Comparison of ENCODE assay signal across 24 mouse cellular contexts in genomic region chr14:34323576-34324085, GRCm38 (mm10). TPM values are rescaled to one million over a fixed set of nuclear protein-coding genes. Genes with fewer than 3 reads are reported as not detected.
"Had no signal": no experiment of that assay in that cellular context is flagged by ENCODE, and none has a peak within 500 bp of the region (broad histone marks: within the 10 kb centered on the region; RNA-seq: fewer than 3 reads in every experiment).

No protein-coding gene starts in this region.

- H3K4me2 ChIP-seq: kidney, embryonic 15.5 days; limb, embryonic 12.5 days; limb, embryonic 15.5 days; liver, embryonic 13.5 days; lung, embryonic 15.5 days; midbrain, embryonic 11.5 days had no signal

- H3K27ac ChIP-seq: kidney, embryonic 15.5 days; limb, embryonic 12.5 days; limb, embryonic 15.5 days; liver, embryonic 13.5 days; lung, embryonic 15.5 days had no signal

- H3K9ac ChIP-seq: kidney, embryonic 15.5 days; limb, embryonic 12.5 days; limb, embryonic 15.5 days; liver, embryonic 13.5 days; lung, embryonic 15.5 days had no signal

- DNase-seq: kidney, adult 11 months; kidney, adult 8-10 months; kidney, postnatal 10 days; kidney, postnatal 36 days; left cerebral cortex, postnatal 4 days; liver, embryonic 13.5 days; lung, adult 18-20 months; lung, postnatal 14 days; lung, postnatal 4 days; midbrain, embryonic 14.5 days; thymus, adult 18-20 months; thymus, postnatal 14 days; thymus, postnatal 4 days had no signal

- H3K27me3 ChIP-seq: kidney, embryonic 15.5 days; limb, embryonic 12.5 days; limb, embryonic 15.5 days; liver, embryonic 13.5 days; lung, embryonic 15.5 days had no signal

- H3K9me3 ChIP-seq: kidney, embryonic 15.5 days; limb, embryonic 12.5 days; limb, embryonic 15.5 days; liver, embryonic 13.5 days; lung, embryonic 15.5 days had no signal

- H3K4me3 ChIP-seq: kidney, embryonic 15.5 days; limb, embryonic 12.5 days; limb, embryonic 15.5 days; liver, embryonic 13.5 days; lung, embryonic 15.5 days had no signal

- H3K4me1 ChIP-seq: kidney, embryonic 15.5 days; limb, embryonic 12.5 days; limb, embryonic 15.5 days; lung, embryonic 15.5 days had no signal

RNA-seq across cellular contexts. Expression of gene Fam25c, which starts 31.6 kb away (rescaled TPM):
- polyA plus RNA-seq: kidney, embryonic 15.5 days; limb, embryonic 12.5 days; liver, embryonic 13.5 days; lung, embryonic 15.5 days; midbrain, embryonic 11.5 days; midbrain, embryonic 14.5 days; midbrain, postnatal 0 days; neural tube, embryonic 11.5 days; neural tube, embryonic 14.5 days; small intestine, adult 2 months; spleen, adult 2 months; testis, adult 2 months had no signal
